In genomic region chr19:40561521-40561920, GRCm38 (mm10) we compare ENCODE assay signal across 8 mouse cellular contexts. TPM values are rescaled to one million over a fixed set of nuclear protein-coding genes. Genes with fewer than 3 reads are reported as not detected.
DNase-seq lines count a peak whose midpoint lies in the region; ATAC-seq and TF ChIP-seq lines count a peak whose summit lies in the region.
"Not testable (repeated sequence)": the region's sequence is repeated elsewhere in the genome, so short reads cannot be mapped to it uniquely, and the experiment has no call there.
"Had no signal": no experiment of that assay in that cellular context is flagged by ENCODE, and none has a peak within 500 bp of the region (broad histone marks: within the 10 kb centered on the region; RNA-seq: fewer than 3 reads in every experiment).

No protein-coding gene starts in this region.

- H3K4me2 ChIP-seq in forebrain, embryonic 15.5 days (replicated peaks); kidney, embryonic 15.5 days; liver, postnatal 0 days (ENCODE audit: low read depth, low read length); midbrain, embryonic 11.5 days; neural tube, embryonic 13.5 days: not testable (repeated sequence)
- H3K4me2 ChIP-seq in heart, embryonic 12.5 days = peak overlapping the region; percentile 36

- not testable (repeated sequence) for TF ChIP-seq CTCF in liver, postnatal 0 days (IDR thresholded peaks at IDR 0.05; ENCODE audit: low read depth)

- not testable (repeated sequence) for H3K27me3 ChIP-seq in forebrain, embryonic 15.5 days; heart, embryonic 12.5 days (replicated peaks); kidney, embryonic 15.5 days; liver, postnatal 0 days (ENCODE audit: insufficient read depth, low read length); midbrain, embryonic 11.5 days (ENCODE audit: control insufficient read depth, insufficient read depth, low read length); neural tube, embryonic 13.5 days

- ATAC-seq in common myeloid progenitor, adult 5-6 weeks (replicated peaks; ENCODE audit: low read depth, poor library complexity, severe bottlenecking) = peak; percentile 60; the same call in 1 of the 2 replicates
- peak; percentile 58; the same call in 1 of the 2 replicates for ATAC-seq in forebrain, embryonic 15.5 days (replicated peaks)
- ATAC-seq in heart, embryonic 12.5 days (ENCODE audit: insufficient number of reproducible peaks, low FRiP score) = 0 out of 2 replicates have a peak, but pooled peaks have one; percentile 51
- 0 out of 2 replicates have a peak, but pooled peaks have one; percentile 46 for ATAC-seq in kidney, embryonic 15.5 days (replicated peaks; ENCODE audit: low FRiP score)
- peak; percentile 47; the same call in 1 of the 2 replicates for ATAC-seq in liver, postnatal 0 days
- peak; percentile 70; the same call in 1 of the 2 replicates for ATAC-seq in midbrain, embryonic 11.5 days (ENCODE audit: low FRiP score)
- 0 out of 2 replicates have a peak, but pooled peaks have one; percentile 47 for ATAC-seq in neural tube, embryonic 13.5 days (ENCODE audit: low read depth)

- not testable (repeated sequence) for H3K4me3 ChIP-seq in forebrain, embryonic 15.5 days; kidney, embryonic 15.5 days (replicated peaks); liver, postnatal 0 days (ENCODE audit: low read depth, low read length); midbrain, embryonic 11.5 days (ENCODE audit: low read depth, low read length); neural tube, embryonic 13.5 days
- H3K4me3 ChIP-seq in heart, embryonic 12.5 days = 0 out of 2 replicates have a peak overlapping the region, but pooled peaks have one; percentile 8

- not testable (repeated sequence) for TF ChIP-seq EP300 in liver, postnatal 0 days (IDR thresholded peaks at IDR 0.05; ENCODE audit: low read depth)

- H3K9ac ChIP-seq in forebrain, embryonic 15.5 days (replicated peaks); heart, embryonic 12.5 days; kidney, embryonic 15.5 days; liver, postnatal 0 days (replicated peaks); midbrain, embryonic 11.5 days (ENCODE audit: low read length); neural tube, embryonic 13.5 days: not testable (repeated sequence)

- WGBS in forebrain, embryonic 15.5 days = 80% methylated on average over 13 of the region's 31 CpGs
- WGBS in heart, embryonic 12.5 days = 54% methylated on average over 15 of the region's 31 CpGs
- 85% methylated on average over 13 of the region's 31 CpGs for WGBS in kidney, embryonic 15.5 days
- WGBS in liver, postnatal 0 days (ENCODE audit: insufficient replicate concordance) = 73% methylated on average over 12 of the region's 31 CpGs
- 74% methylated on average over 12 of the region's 31 CpGs for WGBS in midbrain, embryonic 11.5 days
- WGBS in neural tube, embryonic 13.5 days = 76% methylated on average over 13 of the region's 31 CpGs

- not testable (repeated sequence) for H3K4me1 ChIP-seq in forebrain, embryonic 15.5 days; kidney, embryonic 15.5 days; liver, postnatal 0 days (ENCODE audit: insufficient read depth); midbrain, embryonic 11.5 days (ENCODE audit: control insufficient read depth, insufficient read depth, low read length); neural tube, embryonic 13.5 days (replicated peaks)
- H3K4me1 ChIP-seq in heart, embryonic 12.5 days (replicated peaks) = peaks cover 12% of the 10 kb centered on the region; the same call in 1 of the 2 replicates

- H3K36me3 ChIP-seq in forebrain, embryonic 15.5 days = peaks cover 63% of the 10 kb centered on the region
- H3K36me3 ChIP-seq in heart, embryonic 12.5 days = peaks cover 68% of the 10 kb centered on the region
- peaks cover 65% of the 10 kb centered on the region for H3K36me3 ChIP-seq in kidney, embryonic 15.5 days
- peaks cover 49% of the 10 kb centered on the region for H3K36me3 ChIP-seq in liver, postnatal 0 days (replicated peaks; ENCODE audit: insufficient read depth, low read length)
- H3K36me3 ChIP-seq in midbrain, embryonic 11.5 days (ENCODE audit: control insufficient read depth, insufficient read depth, low read length) = peaks cover 34% of the 10 kb centered on the region
- H3K36me3 ChIP-seq in neural tube, embryonic 13.5 days = peaks cover 69% of the 10 kb centered on the region

- not testable (repeated sequence) for H3K9me3 ChIP-seq in forebrain, embryonic 15.5 days; heart, embryonic 12.5 days (replicated peaks); kidney, embryonic 15.5 days (replicated peaks); liver, postnatal 0 days (ENCODE audit: low read length); midbrain, embryonic 11.5 days (ENCODE audit: control insufficient read depth, low read length); neural tube, embryonic 13.5 days

- DNase-seq in liver, postnatal 0 days; midbrain, embryonic 11.5 days (ENCODE audit: low spot score, missing footprints): not testable (repeated sequence)

- not testable (repeated sequence) for H3K27ac ChIP-seq in forebrain, embryonic 15.5 days (replicated peaks); heart, embryonic 12.5 days (ENCODE audit: poor library complexity, severe bottlenecking); kidney, embryonic 15.5 days; liver, postnatal 0 days (ENCODE audit: low read depth); midbrain, embryonic 11.5 days (ENCODE audit: low read depth, low read length); neural tube, embryonic 13.5 days (replicated peaks)

RNA-seq across cellular contexts. Expression of gene Aldh18a1, which starts 26.7 kb away (rescaled TPM):
- total RNA-seq in common myeloid progenitor, adult 5-6 weeks (2017) = 49.1 and 58.7 TPM in 2 replicates
- polyA plus RNA-seq in forebrain, embryonic 15.5 days (2015; fragmentation: Nextera tagmentation; extraction: Ambion mirVana) = 78.8 and 79.1 TPM in 2 replicates
- 50.2 and 50.6 TPM in 2 replicates for polyA plus RNA-seq in heart, embryonic 12.5 days (2016; fragmentation: Nextera tagmentation; extraction: Ambion mirVana)
- polyA plus RNA-seq in kidney, embryonic 15.5 days (2015; fragmentation: Nextera tagmentation; extraction: Ambion mirVana) = 53.0 and 58.3 TPM in 2 replicates
- 8.1 and 9.1 TPM in 2 replicates for polyA plus RNA-seq in liver, postnatal 0 days (2015; fragmentation: Nextera tagmentation; extraction: Ambion mirVana)
- 67.0 and 75.4 TPM in 2 replicates for polyA plus RNA-seq in midbrain, embryonic 11.5 days (2014; fragmentation: Nextera tagmentation; extraction: Ambion mirVana)
- polyA plus RNA-seq in neural tube, embryonic 13.5 days (2015; fragmentation: Nextera tagmentation; extraction: Ambion mirVana) = 54.1 and 64.6 TPM in 2 replicates

RNA-seq across cellular contexts. Expression of gene Sorbs1, which starts 47.9 kb away (rescaled TPM):
- total RNA-seq in common myeloid progenitor, adult 5-6 weeks (2017) = 5.8 and 10.2 TPM in 2 replicates
- polyA plus RNA-seq in forebrain, embryonic 15.5 days (2015; fragmentation: Nextera tagmentation; extraction: Ambion mirVana) = 111 and 118 TPM in 2 replicates
- polyA plus RNA-seq in heart, embryonic 12.5 days (2016; fragmentation: Nextera tagmentation; extraction: Ambion mirVana) = 86.6 and 89.3 TPM in 2 replicates
- polyA plus RNA-seq in kidney, embryonic 15.5 days (2015; fragmentation: Nextera tagmentation; extraction: Ambion mirVana) = 53.4 and 59.2 TPM in 2 replicates
- 28.2 and 30.4 TPM in 2 replicates for polyA plus RNA-seq in liver, postnatal 0 days (2015; fragmentation: Nextera tagmentation; extraction: Ambion mirVana)
- 61.0 and 62.6 TPM in 2 replicates for polyA plus RNA-seq in midbrain, embryonic 11.5 days (2014; fragmentation: Nextera tagmentation; extraction: Ambion mirVana)
- 105 and 117 TPM in 2 replicates for polyA plus RNA-seq in neural tube, embryonic 13.5 days (2015; fragmentation: Nextera tagmentation; extraction: Ambion mirVana)

RNA-seq across cellular contexts. Expression of gene Tctn3, which starts 50.5 kb away (rescaled TPM):
- total RNA-seq in common myeloid progenitor, adult 5-6 weeks (2017) = 6.0 and 6.8 TPM in 2 replicates
- 12.8 and 14.1 TPM in 2 replicates for polyA plus RNA-seq in forebrain, embryonic 15.5 days (2015; fragmentation: Nextera tagmentation; extraction: Ambion mirVana)
- 10.6 and 11.1 TPM in 2 replicates for polyA plus RNA-seq in heart, embryonic 12.5 days (2016; fragmentation: Nextera tagmentation; extraction: Ambion mirVana)
- polyA plus RNA-seq in kidney, embryonic 15.5 days (2015; fragmentation: Nextera tagmentation; extraction: Ambion mirVana) = 11.4 and 12.3 TPM in 2 replicates
- polyA plus RNA-seq in liver, postnatal 0 days (2015; fragmentation: Nextera tagmentation; extraction: Ambion mirVana) = 1.7 and 1.8 TPM in 2 replicates
- polyA plus RNA-seq in midbrain, embryonic 11.5 days (2014; fragmentation: Nextera tagmentation; extraction: Ambion mirVana) = 10.9 and 12.1 TPM in 2 replicates
- 8.2 and 10.6 TPM in 2 replicates for polyA plus RNA-seq in neural tube, embryonic 13.5 days (2015; fragmentation: Nextera tagmentation; extraction: Ambion mirVana)

RNA-seq across cellular contexts. Expression of gene Entpd1, which starts 50.6 kb away (rescaled TPM):
- 7.8 and 11.9 TPM in 2 replicates for total RNA-seq in common myeloid progenitor, adult 5-6 weeks (2017)
- polyA plus RNA-seq in forebrain, embryonic 15.5 days (2015; fragmentation: Nextera tagmentation; extraction: Ambion mirVana) = 8.4 and 8.6 TPM in 2 replicates
- 10.6 and 10.9 TPM in 2 replicates for polyA plus RNA-seq in heart, embryonic 12.5 days (2016; fragmentation: Nextera tagmentation; extraction: Ambion mirVana)
- 5.3 and 6.5 TPM in 2 replicates for polyA plus RNA-seq in kidney, embryonic 15.5 days (2015; fragmentation: Nextera tagmentation; extraction: Ambion mirVana)
- polyA plus RNA-seq in liver, postnatal 0 days (2015; fragmentation: Nextera tagmentation; extraction: Ambion mirVana) = 5.1 and 5.7 TPM in 2 replicates
- polyA plus RNA-seq in midbrain, embryonic 11.5 days (2014; fragmentation: Nextera tagmentation; extraction: Ambion mirVana) = 7.2 and 9.2 TPM in 2 replicates
- polyA plus RNA-seq in neural tube, embryonic 13.5 days (2015; fragmentation: Nextera tagmentation; extraction: Ambion mirVana) = 8.1 and 10.7 TPM in 2 replicates
- polyA plus RNA-seq: C2C12 had no signal
